Mouse (Mus musculus) neural tube, embryonic 14.5 days (tissue): ENCODE results near the gene Nup50. TPM values are rescaled to one million over a fixed set of nuclear protein-coding genes. Genes with fewer than 3 reads are reported as not detected.

Source experiments
- ATAC-seq: fragments of 200-750 bp; cut with Nextera tagmentation; 2 replicates; pipeline ENCODE4 v1.8.0; 2017; ENCODE audit warnings: low read depth, mild to moderate bottlenecking, moderate TSS enrichment, moderate library complexity
- H3K27ac ChIP-seq: fragments of 300-500 bp; sonication (generic); 2 replicates; pipeline ENCODE4 v1.5.1; 2014; ENCODE audit warnings: low read depth, mild to moderate bottlenecking, control low read depth, low read length, moderate library complexity, mixed read lengths
- H3K27me3 ChIP-seq: fragments of 300-500 bp; sonication (generic); 2 replicates; pipeline ENCODE4 v1.6.1; 2014; ENCODE audit warnings: low read length; ENCODE audit not compliant: control insufficient read depth, insufficient read depth
- H3K36me3 ChIP-seq: fragments of 300-500 bp; sonication (generic); 2 replicates; pipeline ENCODE4 v1.6.1; 2014; ENCODE audit warnings: low read length, mixed read lengths; ENCODE audit not compliant: control insufficient read depth, insufficient read depth
- H3K4me1 ChIP-seq: fragments of 300-500 bp; sonication (generic); 2 replicates; pipeline ENCODE4 v1.6.1; 2014; ENCODE audit warnings: low read length; ENCODE audit not compliant: control insufficient read depth, insufficient read depth
- H3K4me2 ChIP-seq: fragments of 300-500 bp; sonication (generic); 2 replicates; pipeline ENCODE4 v1.6.1; 2014; ENCODE audit warnings: mild to moderate bottlenecking, low read depth, low read length, control low read depth
- H3K4me3 ChIP-seq: fragments of 300-500 bp; sonication (generic); 2 replicates; pipeline ENCODE4 v1.5.1; 2014; ENCODE audit warnings: low read depth, low read length, control low read depth, mixed read lengths
- H3K9ac ChIP-seq: fragments of 300-500 bp; sonication (generic); replicated peaks from 2 replicates; pipeline ENCODE4 v1.6.1; 2014; ENCODE audit warnings: low read depth, mild to moderate bottlenecking, control low read depth, low read length, mixed read lengths
- H3K9me3 ChIP-seq: fragments of 300-500 bp; sonication (generic); 2 replicates; pipeline ENCODE4 v1.6.1; 2016; ENCODE audit warnings: low read length; ENCODE audit not compliant: control insufficient read depth
- WGBS: fragments of 180-500 bp; shearing (Covaris S2); extraction: QIAGEN DNeasy Blood & Tissue Kit; methylation state at CpG from one replicate; pipeline ENCODE4 v1.1.7; 2014; 5-methylcytosine and 5-hydroxymethylcytosine counted together
- polyA plus RNA-seq: library from polyadenylated mRNA; unstranded; fragments of >200 nt; fragmentation: Nextera tagmentation; extraction: Ambion mirVana; gene quantifications from 2 replicates; pipeline ENCODE4 v1.2.1, GENCODE M21; 2014

The Nup50 gene
- polyA plus RNA-seq, 1 experiment from 2014 or later = 21.9 TPM

GRCm38 (mm10) chr15:84962518-84962917 is 39.3 kb downstream of the Nup50 start:
- Histone ChIP-seq H3K4me3 (no peak overlapping the region), H3K4me1 (peaks cover 27% of the 10 kb centered on the region), H3K9me3 (no peaks in the 10 kb centered on the region), H3K4me2 (no peak overlapping the region), H3K27me3 (no peaks in the 10 kb centered on the region), H3K36me3 (no peaks in the 10 kb centered on the region; the same call in 1 of the 2 replicates), H3K27ac (no peak overlapping the region), H3K9ac (no peak overlapping the region)
- ATAC-seq = no peak
- WGBS = 82% methylated on average over 2 of the region's 2 CpGs

DNA sequence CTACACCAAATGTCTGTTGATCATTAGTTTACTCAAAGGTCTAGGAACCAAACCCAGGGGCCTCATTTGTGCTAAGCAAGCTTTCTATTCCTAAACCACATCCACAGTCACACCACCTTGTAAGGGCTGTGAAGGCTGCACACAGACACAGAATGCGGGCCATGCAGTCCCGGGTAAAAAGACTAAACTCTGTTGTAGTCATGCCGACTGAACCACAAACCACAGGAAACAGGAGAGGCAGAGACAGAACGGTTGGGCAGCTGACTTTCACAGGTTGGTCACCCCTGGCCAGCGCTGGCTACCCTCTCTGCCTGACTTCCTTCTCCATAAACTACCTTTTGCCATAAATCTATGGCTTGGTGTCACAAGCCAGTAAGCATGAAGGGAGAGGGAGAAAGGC is 41.6 kb downstream of the Nup50 start:
- no peak overlapping the region for H3K4me3 ChIP-seq
- no peaks in the 10 kb centered on the region for H3K36me3 ChIP-seq
- peaks cover 9% of the 10 kb centered on the region for H3K4me1 ChIP-seq
- no peaks in the 10 kb centered on the region for H3K27me3 ChIP-seq
- H3K4me2 ChIP-seq = no peak overlapping the region
- H3K9me3 ChIP-seq = no peaks in the 10 kb centered on the region
- no peak for ATAC-seq
- no peak overlapping the region for H3K27ac ChIP-seq
- 79% methylated on average over 5 of the region's 5 CpGs for WGBS
- no peak overlapping the region for H3K9ac ChIP-seq

GRCm38 (mm10) chr15:84965575-84966360 is 42.6 kb downstream of the Nup50 start:
- no peaks in the 10 kb centered on the region for H3K36me3 ChIP-seq
- peaks cover 2% of the 10 kb centered on the region for H3K4me1 ChIP-seq
- H3K27ac ChIP-seq = no peak overlapping the region
- WGBS = 64% methylated on average over 7 of the region's 7 CpGs
- no peaks in the 10 kb centered on the region for H3K27me3 ChIP-seq
- no peak overlapping the region for H3K4me3 ChIP-seq
- no peaks in the 10 kb centered on the region for H3K9me3 ChIP-seq
- no peak overlapping the region for H3K9ac ChIP-seq
- no peak overlapping the region for H3K4me2 ChIP-seq
- ATAC-seq = no peak

- H3K9me3 ChIP-seq = no peaks in the 10 kb centered on the region
- H3K9ac ChIP-seq = no peak overlapping the region
- H3K4me2 ChIP-seq = no peak overlapping the region
- H3K4me1 ChIP-seq = peaks cover 6% of the 10 kb centered on the region
- no peak overlapping the region for H3K4me3 ChIP-seq
- H3K36me3 ChIP-seq = no peaks in the 10 kb centered on the region
- no peak for ATAC-seq
- H3K27ac ChIP-seq = no peak overlapping the region
- WGBS = 92% methylated on average over 4 of the region's 4 CpGs
- no peaks in the 10 kb centered on the region for H3K27me3 ChIP-seq
Observed at GRCm38 (mm10) chr15:84968534-84968933, 45.3 kb downstream of the Nup50 start.

GRCm38 (mm10) chr15:84972860-84973543 is 49.8 kb downstream of the Nup50 start:
- Histone ChIP-seq H3K9ac (no peak overlapping the region), H3K9me3 (no peaks in the 10 kb centered on the region), H3K36me3 (no peaks in the 10 kb centered on the region), H3K27me3 (no peaks in the 10 kb centered on the region), H3K27ac (no peak overlapping the region), H3K4me2 (no peak overlapping the region), H3K4me3 (no peak overlapping the region), H3K4me1 (peaks cover 21% of the 10 kb centered on the region)
- ATAC-seq = no peak
- 45% methylated on average over 8 of the region's 8 CpGs for WGBS

- Histone ChIP-seq H3K36me3 (no peaks in the 10 kb centered on the region), H3K9me3 (no peaks in the 10 kb centered on the region), H3K4me2 (no peak overlapping the region), H3K9ac (no peak overlapping the region), H3K4me3 (no peak overlapping the region), H3K27me3 (no peaks in the 10 kb centered on the region), H3K27ac (no peak overlapping the region), H3K4me1 (peaks cover 21% of the 10 kb centered on the region)
- WGBS = 3% methylated on average over 3 of the region's 3 CpGs
- ATAC-seq = no peak
Observed at GRCm38 (mm10) chr15:84973544-84973871, 50.3 kb downstream of the Nup50 start.

DNA sequence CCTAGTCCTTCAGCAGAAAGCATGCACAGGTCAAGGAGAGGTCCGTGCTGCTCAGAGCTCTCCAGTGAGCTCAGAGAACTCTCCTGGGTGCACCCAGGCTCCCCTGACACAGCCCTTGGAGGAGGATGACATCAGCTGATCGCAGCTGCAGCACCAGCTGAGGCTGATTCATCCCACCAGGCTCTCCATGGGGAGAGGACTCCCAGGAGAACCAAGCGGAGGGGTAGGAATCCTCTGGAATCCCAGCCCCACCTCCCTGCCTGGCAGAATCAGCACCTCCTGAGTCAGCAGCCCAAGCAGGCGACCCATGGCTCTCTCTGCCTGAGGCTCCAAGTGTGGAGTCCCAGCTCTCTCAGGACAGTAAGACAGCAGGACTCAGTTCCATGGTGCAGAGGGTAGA is 52.5 kb downstream of the Nup50 start:
- H3K4me2 ChIP-seq = no peak overlapping the region
- H3K4me1 ChIP-seq = peaks cover 21% of the 10 kb centered on the region
- no peak for ATAC-seq
- WGBS = 31% methylated on average over 4 of the region's 4 CpGs
- no peaks in the 10 kb centered on the region for H3K27me3 ChIP-seq
- no peaks in the 10 kb centered on the region for H3K36me3 ChIP-seq
- no peak overlapping the region for H3K9ac ChIP-seq
- no peak overlapping the region for H3K27ac ChIP-seq
- H3K9me3 ChIP-seq = no peaks in the 10 kb centered on the region
- no peak overlapping the region for H3K4me3 ChIP-seq

- H3K36me3 ChIP-seq = no peaks in the 10 kb centered on the region
- H3K9me3 ChIP-seq = no peaks in the 10 kb centered on the region
- ATAC-seq = no peak
- no peaks in the 10 kb centered on the region for H3K27me3 ChIP-seq
- H3K4me1 ChIP-seq = peaks cover 27% of the 10 kb centered on the region
- no peak overlapping the region for H3K4me2 ChIP-seq
- no peak overlapping the region for H3K4me3 ChIP-seq
- 85% methylated on average over 9 of the region's 9 CpGs for WGBS
- no peak overlapping the region for H3K27ac ChIP-seq
- no peak overlapping the region for H3K9ac ChIP-seq
Observed at GRCm38 (mm10) chr15:84981609-84982313, 58.5 kb downstream of the Nup50 start.

- no peak overlapping the region for H3K4me3 ChIP-seq
- H3K27me3 ChIP-seq = no peaks in the 10 kb centered on the region
- WGBS = 83% methylated on average over 3 of the region's 3 CpGs
- ATAC-seq = no peak
- no peaks in the 10 kb centered on the region for H3K9me3 ChIP-seq
- no peak overlapping the region for H3K4me2 ChIP-seq
- H3K9ac ChIP-seq = no peak overlapping the region
- no peaks in the 10 kb centered on the region for H3K36me3 ChIP-seq
- no peak overlapping the region for H3K27ac ChIP-seq
- peaks cover 25% of the 10 kb centered on the region for H3K4me1 ChIP-seq
Observed at GRCm38 (mm10) chr15:84982888-84983287, 59.7 kb downstream of the Nup50 start.
